Mouse (Mus musculus): ENCODE data around the gene Arntl2. TPM values are rescaled to one million over a fixed set of nuclear protein-coding genes. Genes with fewer than 3 reads are reported as not detected.

Gene Arntl2
- polyA plus RNA-seq, 2 experiments from 2014 or later: 10.0 to 20.1 TPM

- no peak for ATAC-seq
Measured at GRCm38 (mm10) chr6:146781566-146781965, 14.3 kb upstream of the Arntl2 start.

GRCm38 (mm10) chr6:146793527-146793926 lies 2.3 kb upstream of the Arntl2 start:
- ATAC-seq: no peak

- peak; percentile 9 for ATAC-seq
Measured at GRCm38 (mm10) chr6:146795166-146795923, 510 bp upstream of the Arntl2 start.

- ATAC-seq: no peak
Measured at GRCm38 (mm10) chr6:146797446-146797845, 1.6 kb downstream of the Arntl2 start.

GRCm38 (mm10) chr6:146809991-146810390 lies 14.1 kb downstream of the Arntl2 start:
- ATAC-seq: no peak

GRCm38 (mm10) chr6:146813007-146813406 lies 17.2 kb downstream of the Arntl2 start:
- ATAC-seq: no peak

- peak; percentile 36 for ATAC-seq
Measured at GRCm38 (mm10) chr6:146820177-146820965, 24.5 kb downstream of the Arntl2 start.

GRCm38 (mm10) chr6:146821958-146822357 lies 26.1 kb downstream of the Arntl2 start:
- ATAC-seq: no peak

GRCm38 (mm10) chr6:146824727-146825486 lies 29.1 kb downstream of the Arntl2 start:
- no peak for ATAC-seq

GRCm38 (mm10) chr6:146825487-146825773 lies 29.6 kb downstream of the Arntl2 start:
- ATAC-seq: no peak

GRCm38 (mm10) chr6:146831320-146831719 lies 35.5 kb downstream of the Arntl2 start:
- no peak for ATAC-seq

GRCm38 (mm10) chr6:146833485-146834314 lies 37.8 kb downstream of the Arntl2 start:
- ATAC-seq: no peak

GRCm38 (mm10) chr6:146834342-146834741 lies 38.5 kb downstream of the Arntl2 start:
- ATAC-seq: no peak

- no peak for ATAC-seq
Measured at GRCm38 (mm10) chr6:146835784-146836183, 39.9 kb downstream of the Arntl2 start.

- no peak for ATAC-seq
Measured at GRCm38 (mm10) chr6:146837316-146837715, 41.5 kb downstream of the Arntl2 start.

GRCm38 (mm10) chr6:146838366-146838765 lies 42.5 kb downstream of the Arntl2 start:
- no peak for ATAC-seq

GRCm38 (mm10) chr6:146838863-146839262 lies 43.0 kb downstream of the Arntl2 start:
- no peak for ATAC-seq

GRCm38 (mm10) chr6:146844867-146845266 lies 49.0 kb downstream of the Arntl2 start:
- no peak for ATAC-seq

- ATAC-seq: no peak
Measured at GRCm38 (mm10) chr6:146845347-146845746, 49.5 kb downstream of the Arntl2 start.

- no peak for ATAC-seq
Measured at GRCm38 (mm10) chr6:146845961-146846750, 50.3 kb downstream of the Arntl2 start.

GRCm38 (mm10) chr6:146847402-146847801 lies 51.5 kb downstream of the Arntl2 start:
- ATAC-seq: no peak

- no peak for ATAC-seq
Measured at GRCm38 (mm10) chr6:146848281-146848680, 52.4 kb downstream of the Arntl2 start.
